Mouse (Mus musculus): ENCODE data around the gene Cryba1.

DNA sequence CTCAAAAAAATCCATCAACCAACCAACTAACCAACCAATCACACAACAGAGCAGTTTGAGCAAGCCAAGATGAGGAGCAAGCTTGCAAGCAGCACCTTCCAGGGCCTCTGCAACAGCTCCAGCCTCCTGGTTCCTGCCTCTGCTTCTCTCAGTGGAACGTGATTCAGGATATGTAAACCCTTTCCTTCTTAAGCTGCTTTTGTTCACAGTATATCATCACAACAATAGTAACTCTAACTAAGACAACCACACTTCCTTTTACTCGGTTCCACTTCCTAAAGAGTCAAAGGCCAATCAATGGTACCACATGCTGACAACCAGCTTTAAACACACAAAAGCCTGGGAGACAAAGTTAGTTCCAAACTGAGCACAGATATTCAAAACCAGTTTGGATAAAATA lies 45.1 kb downstream of the Cryba1 start:
- TF ChIP-seq CTCF (IDR thresholded peaks at IDR 0.05; ENCODE audit: borderline replicate concordance, extremely low read depth, insufficient read depth, insufficient read length) (no peak), POLR2A (IDR thresholded peaks at IDR 0.05; ENCODE audit: borderline replicate concordance, extremely low read depth, insufficient read depth, insufficient read length, poor library complexity, severe bottlenecking) (no peak)
